Mouse (Mus musculus): ENCODE measurements at regions not wholly inside any gene's neighbourhood (a gene's known extent, or its start where the extent isn't known, plus 50 kb on each side); places are given as distances from the start of the nearest gene placed in this dataset.

- TF ChIP-seq POLR2A (IDR thresholded peaks at IDR 0.05; ENCODE audit: borderline replicate concordance, extremely low read depth, low read depth, low read length) (no peak), CTCF (IDR thresholded peaks at IDR 0.05; ENCODE audit: insufficient read depth, low read length) (no peak)
Measured at GRCm38 (mm10) chr1:77275297-77275696, 239.6 kb downstream of the Epha4 start.
